Mouse (Mus musculus) testis, adult 2 months (tissue): Measurements from ENCODE around the gene Zfp661.

Source experiments
- CTCF ChIP-seq: fragments of 200-500 bp; IDR thresholded peaks from 2 replicates; pipeline ENCODE4 v1.5.1; 2012; ENCODE audit warnings: low read depth, mild to moderate bottlenecking, inconsistent platforms, low read length, moderate library complexity; ENCODE audit not compliant: control insufficient read depth, insufficient read depth, insufficient replicate concordance
- POLR2A ChIP-seq: fragments of 200-500 bp; IDR thresholded peaks from 2 replicates; pipeline ENCODE4 v1.6.1; 2012; ENCODE audit warnings: low read depth, mild to moderate bottlenecking, inconsistent platforms, low read length, moderate library complexity; ENCODE audit not compliant: control insufficient read depth

DNA sequence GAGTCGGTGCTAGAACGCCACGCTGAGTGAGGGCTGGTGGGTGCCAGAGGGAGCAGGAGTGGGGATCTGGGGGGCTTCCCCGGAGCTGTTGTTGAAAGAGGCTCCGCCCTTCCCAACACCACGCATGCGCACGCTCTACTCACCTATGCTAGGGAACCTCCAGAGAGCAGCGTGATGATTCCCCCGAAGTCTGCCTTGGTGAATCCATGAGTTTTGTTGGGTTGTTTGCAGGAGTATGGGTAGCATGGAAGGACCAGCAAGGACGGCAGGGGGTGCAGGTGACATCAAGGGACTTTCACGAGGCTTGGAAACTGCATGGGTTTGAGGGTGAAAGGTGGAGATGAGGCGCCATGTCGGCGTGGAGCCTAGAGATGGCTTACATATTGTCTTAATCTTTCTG lies 3.3 kb upstream of the Zfp661 start:
- TF ChIP-seq CTCF (no peak), POLR2A (no peak)
